In genomic region chr12:72759956-72760355, GRCm38 (mm10) we compare ENCODE assay signal across 8 mouse cellular contexts. TPM values are rescaled to one million over a fixed set of nuclear protein-coding genes. Genes with fewer than 3 reads are reported as not detected.
DNase-seq lines count a peak whose midpoint lies in the region; ATAC-seq and TF ChIP-seq lines count a peak whose summit lies in the region.

No protein-coding gene starts in this region.

- H3K9me3 ChIP-seq in heart, embryonic 14.5 days (ENCODE audit: control insufficient read depth, low read length) = no peaks in the 10 kb centered on the region
- no peaks in the 10 kb centered on the region for H3K9me3 ChIP-seq in G1E (replicated peaks)
- H3K9me3 ChIP-seq in hindbrain, embryonic 13.5 days = no peaks in the 10 kb centered on the region
- H3K9me3 ChIP-seq in midbrain, embryonic 12.5 days = no peaks in the 10 kb centered on the region

- WGBS in heart, embryonic 14.5 days = 16% methylated on average over 7 of the region's 7 CpGs
- 17% methylated on average over 7 of the region's 7 CpGs for WGBS in hindbrain, embryonic 13.5 days
- WGBS in midbrain, embryonic 12.5 days = 14% methylated on average over 7 of the region's 7 CpGs

- no peak for TF ChIP-seq CTCF in G1E (IDR thresholded peaks at IDR 0.05; ENCODE audit: low read depth, low read length)

- peak overlapping the region; percentile 66 to 99; a peak in 3 of 4 replicates for H3K27ac ChIP-seq in heart, embryonic 14.5 days (replicated peaks in 1 of 2; ENCODE audit: control insufficient read depth in 1 of 2, insufficient read depth in 1 of 2, low read depth in 2 of 2, low read length in 2 of 2)
- H3K27ac ChIP-seq in hindbrain, embryonic 13.5 days = peak overlapping the region; percentile 84
- H3K27ac ChIP-seq in midbrain, embryonic 12.5 days (replicated peaks) = peak overlapping the region; percentile 97

- no peaks in the 10 kb centered on the region for H3K27me3 ChIP-seq in heart, embryonic 14.5 days (ENCODE audit: control insufficient read depth, insufficient read depth, low read length)
- H3K27me3 ChIP-seq in G1E (ENCODE audit: insufficient read depth, low read length) = no peaks in the 10 kb centered on the region
- H3K27me3 ChIP-seq in hindbrain, embryonic 13.5 days = no peaks in the 10 kb centered on the region
- no peaks in the 10 kb centered on the region for H3K27me3 ChIP-seq in midbrain, embryonic 12.5 days

- no peaks in the 10 kb centered on the region for H3K36me3 ChIP-seq in heart, embryonic 14.5 days (ENCODE audit: control insufficient read depth, insufficient read depth, low read length)
- H3K36me3 ChIP-seq in G1E (replicated peaks) = peaks cover 7% of the 10 kb centered on the region
- H3K36me3 ChIP-seq in hindbrain, embryonic 13.5 days = no peaks in the 10 kb centered on the region
- H3K36me3 ChIP-seq in midbrain, embryonic 12.5 days = no peaks in the 10 kb centered on the region

- peak overlapping the region; percentile 99 for H3K9ac ChIP-seq in heart, embryonic 14.5 days (ENCODE audit: low read length)
- peak overlapping the region; percentile 62 for H3K9ac ChIP-seq in hindbrain, embryonic 13.5 days
- H3K9ac ChIP-seq in midbrain, embryonic 12.5 days (replicated peaks) = no peak overlapping the region

- DNase-seq in heart, adult 11 months = no peak
- DNase-seq in G1E (ENCODE audit: low spot score) = peak; percentile 8
- DNase-seq in adrenal gland, postnatal 14 days = no peak
- DNase-seq in right cerebral cortex, postnatal 36 days (ENCODE audit: low spot score in 2 of 2) = no peak

- H3K4me3 ChIP-seq in heart, embryonic 14.5 days (ENCODE audit: control insufficient read depth in 1 of 2, insufficient read depth in 1 of 2, low read depth in 1 of 2, low read length in 2 of 2) = peak overlapping the region in 1 of 2 experiments; percentile 95; a peak in 2 of 4 replicates
- H3K4me3 ChIP-seq in G1E (ENCODE audit: low read depth, low read length) = peak overlapping the region; percentile 75
- H3K4me3 ChIP-seq in hindbrain, embryonic 13.5 days = peak overlapping the region; percentile 89
- H3K4me3 ChIP-seq in midbrain, embryonic 12.5 days = peak overlapping the region; percentile 98

- ATAC-seq in heart, embryonic 14.5 days (ENCODE audit: insufficient number of reproducible peaks, insufficient read depth, low FRiP score, low read depth) = no peak
- no peak for ATAC-seq in G1E (ENCODE audit: extremely low read depth, insufficient number of reproducible peaks, low FRiP score, poor library complexity, severe bottlenecking)
- no peak for ATAC-seq in hindbrain, embryonic 13.5 days (ENCODE audit: low FRiP score)
- no peak for ATAC-seq in midbrain, embryonic 12.5 days (ENCODE audit: low FRiP score, low read depth)
- ATAC-seq in CD4-positive, CD25-positive, alpha-beta regulatory T cell, adult 4 months = no peak

- H3K4me1 ChIP-seq in heart, embryonic 14.5 days (ENCODE audit: control insufficient read depth in 2 of 2, insufficient read depth in 2 of 2, low read length in 2 of 2) = peaks cover 3 to 31% of the 10 kb centered on the region in 2 experiments
- peaks cover 46% of the 10 kb centered on the region for H3K4me1 ChIP-seq in G1E (ENCODE audit: insufficient read depth, low read depth, low read length)
- peaks cover 26% of the 10 kb centered on the region for H3K4me1 ChIP-seq in hindbrain, embryonic 13.5 days (replicated peaks)
- H3K4me1 ChIP-seq in midbrain, embryonic 12.5 days = peaks cover 31% of the 10 kb centered on the region

- H3K4me2 ChIP-seq in heart, embryonic 14.5 days (ENCODE audit: low read length) = peak overlapping the region; percentile 84
- peak overlapping the region; percentile 58 for H3K4me2 ChIP-seq in hindbrain, embryonic 13.5 days
- peak overlapping the region; percentile 69 for H3K4me2 ChIP-seq in midbrain, embryonic 12.5 days (replicated peaks)

RNA-seq across cellular contexts. Expression of gene Ppm1a, which starts 2.7 kb away (rescaled TPM):
- polyA plus RNA-seq in heart, embryonic 14.5 days (2014; fragmentation: Nextera tagmentation; extraction: Ambion mirVana) = 64.1 and 75.9 TPM in 2 replicates
- total RNA-seq in G1E (2014; fragmentation: Nextera tagmentation) = 72.7 and 75.8 TPM in 2 replicates
- 138 and 154 TPM in 2 replicates for total RNA-seq in G1E (2017)
- polyA plus RNA-seq in G1E (2012) = 15.7 and 20.9 TPM in 2 replicates
- polyA plus RNA-seq in hindbrain, embryonic 13.5 days (2015; fragmentation: Nextera tagmentation; extraction: Ambion mirVana) = 60.2 and 63.8 TPM in 2 replicates
- polyA plus RNA-seq in midbrain, embryonic 12.5 days (2016; fragmentation: Nextera tagmentation; extraction: Ambion mirVana) = 84.1 and 94.4 TPM in 2 replicates
- 244 and 247 TPM in 2 replicates for total RNA-seq in adrenal gland, postnatal 14 days (2021)
- 10 to 100 TPM; 25.1 to 38.1 TPM for polyA plus RNA-seq in CD4-positive, CD25-positive, alpha-beta regulatory T cell, adult 4 months (2017; shearing (Covaris generic))
